Mouse (Mus musculus) urinary bladder, adult 18-20 months (tissue): ENCODE measurements at regions not wholly inside any gene's neighbourhood (a gene's known extent, or its start where the extent isn't known, plus 50 kb on each side); places are given as distances from the start of the nearest gene placed in this dataset.

Experiments used
- DNase-seq, 2 experiments: peaks; one replicate each; pipeline ENCODE4 v3.0.0; 2022; ENCODE audit warnings: low spot score in 2 of 2, mixed read lengths in 2 of 2

- DNase-seq: no peak
Measured at GRCm38 (mm10) chr19:60408436-60408835, 59.7 kb downstream of the Prlhr start.

- DNase-seq: no peak
Measured at GRCm38 (mm10) chr19:60399425-60399824, 68.7 kb downstream of the Prlhr start.

GRCm38 (mm10) chr19:60397666-60398065 lies 70.4 kb downstream of the Prlhr start:
- no peak for DNase-seq

GRCm38 (mm10) chr19:60396604-60397003 lies 71.5 kb downstream of the Prlhr start:
- DNase-seq: no peak

- no peak for DNase-seq
Measured at GRCm38 (mm10) chr19:60386563-60387241, 81.4 kb downstream of the Prlhr start.

GRCm38 (mm10) chr19:60384721-60385120 lies 83.4 kb downstream of the Prlhr start:
- no peak for DNase-seq

- DNase-seq: no peak
Measured at GRCm38 (mm10) chr19:60382661-60383060, 85.4 kb downstream of the Prlhr start.

GRCm38 (mm10) chr19:60379030-60379605 lies 89.0 kb downstream of the Prlhr start:
- no peak for DNase-seq

GRCm38 (mm10) chr19:60363988-60364599 lies 104.0 kb downstream of the Prlhr start:
- no peak for DNase-seq

GRCm38 (mm10) chr19:60344911-60345310 lies 118.4 kb upstream of the Fam204a start:
- no peak for DNase-seq

GRCm38 (mm10) chr19:60341485-60341884 lies 115.0 kb upstream of the Fam204a start:
- DNase-seq: peak; percentile 9 to 15

GRCm38 (mm10) chr19:60340234-60340633 lies 113.7 kb upstream of the Fam204a start:
- no peak for DNase-seq

GRCm38 (mm10) chr19:60334521-60334920 lies 108.0 kb upstream of the Fam204a start:
- no peak for DNase-seq

GRCm38 (mm10) chr19:60328295-60328694 lies 101.8 kb upstream of the Fam204a start:
- DNase-seq: no peak

GRCm38 (mm10) chr19:60325612-60326011 lies 99.1 kb upstream of the Fam204a start:
- DNase-seq: no peak

- DNase-seq: no peak
Measured at GRCm38 (mm10) chr19:60325112-60325511, 98.6 kb upstream of the Fam204a start.

GRCm38 (mm10) chr19:60310591-60310990 lies 84.1 kb upstream of the Fam204a start:
- DNase-seq: peak; percentile 28 to 38

- no peak for DNase-seq
Measured at GRCm38 (mm10) chr19:60302371-60302770, 75.9 kb upstream of the Fam204a start.

GRCm38 (mm10) chr19:60300891-60301290 lies 74.4 kb upstream of the Fam204a start:
- no peak for DNase-seq

GRCm38 (mm10) chr19:60290244-60290643 lies 63.7 kb upstream of the Fam204a start:
- DNase-seq: no peak

- no peak for DNase-seq
Measured at GRCm38 (mm10) chr19:60286810-60287396, 60.4 kb upstream of the Fam204a start.

- no peak for DNase-seq
Measured at GRCm38 (mm10) chr19:60284901-60285300, 58.4 kb upstream of the Fam204a start.
